8 mouse cellular contexts compared by ENCODE assay signal in the genomic region with DNA sequence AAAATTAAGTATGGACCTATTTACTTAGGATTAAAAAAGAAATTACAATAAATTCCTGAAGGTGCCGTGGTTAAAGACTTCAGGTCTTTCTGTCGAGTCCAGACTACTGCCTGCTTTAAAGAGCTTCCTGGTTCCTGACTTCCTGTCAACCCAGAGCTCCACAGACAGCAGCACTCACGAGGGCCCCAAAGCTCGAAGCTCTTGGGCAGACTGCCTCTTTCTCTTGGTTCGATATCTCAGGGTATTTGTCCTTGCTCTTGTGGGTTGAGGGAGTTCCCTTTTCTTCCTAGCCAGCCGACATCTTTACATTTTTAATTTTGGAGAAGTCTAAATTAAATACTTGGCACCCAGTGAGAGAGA. TPM values are rescaled to one million over a fixed set of nuclear protein-coding genes. Genes with fewer than 3 reads are reported as not detected.
DNase-seq lines count a peak whose midpoint lies in the region; ATAC-seq lines count a peak whose summit lies in the region.

No protein-coding gene starts in this region.

- peaks cover 54% of the 10 kb centered on the region for H3K4me1 ChIP-seq in liver, embryonic 13.5 days (replicated peaks)

- no peaks in the 10 kb centered on the region for H3K27me3 ChIP-seq in liver, embryonic 13.5 days

- intact Hi-C loops in heart, postnatal 25 days (cut with DNase I) = no loop called here

- no peaks in the 10 kb centered on the region for H3K9me3 ChIP-seq in liver, embryonic 13.5 days (replicated peaks)

- H3K36me3 ChIP-seq in liver, embryonic 13.5 days = peaks cover 7% of the 10 kb centered on the region; the same call in 1 of the 2 replicates

- peak overlapping the region; percentile 67 for H3K4me2 ChIP-seq in liver, embryonic 13.5 days

- peak; percentile 26 to 36 for DNase-seq in heart, adult 18-20 months
- DNase-seq in heart, postnatal 25 days (ENCODE audit: low spot score) = no peak
- peak; percentile 4 for DNase-seq in thymus, postnatal 25 days
- DNase-seq in thymus, postnatal 36 days = no peak
- DNase-seq in liver, embryonic 13.5 days = no peak
- no peak for DNase-seq in embryo, embryonic 10.5 days (ENCODE audit: low spot score)
- no peak for DNase-seq in kidney, postnatal 14 days
- no peak for DNase-seq in right cerebral cortex, postnatal 25 days

- peak; percentile 41 for ATAC-seq in liver, embryonic 13.5 days (ENCODE audit: low read depth)

- H3K27ac ChIP-seq in liver, embryonic 13.5 days = peak overlapping the region; percentile 89

- peak overlapping the region; percentile 47 for H3K4me3 ChIP-seq in liver, embryonic 13.5 days (replicated peaks)

- H3K9ac ChIP-seq in liver, embryonic 13.5 days = peak overlapping the region; percentile 64

- 17% methylated on average over 6 of the region's 6 CpGs for WGBS in liver, embryonic 13.5 days (ENCODE audit: insufficient replicate concordance)

RNA-seq across cellular contexts. Expression of gene Specc1, which starts 48.3 kb away (rescaled TPM):
- 1 to 10 TPM; 4.7 to 6.1 TPM for total RNA-seq in heart, adult 18-20 months (2021)
- total RNA-seq in heart, postnatal 25 days (2021) = 10 to 100 TPM in 1 of 2 experiments, 1 to 10 TPM in 1; 9.6 to 16.5 TPM
- 41.3 and 45.5 TPM in 2 replicates for polyA plus RNA-seq in liver, embryonic 13.5 days (2015; fragmentation: Nextera tagmentation; extraction: Ambion mirVana)

Comparison
In these comparisons a context has a peak if more than half of its experiments do, and no peak if none do; other contexts are left out.
1. DNase-seq: peak in heart, adult 18-20 months (2 of 2) and thymus, postnatal 25 days (single experiment); none in heart, postnatal 25 days (single experiment), thymus, postnatal 36 days (0 of 2), liver, embryonic 13.5 days (single experiment), embryo, embryonic 10.5 days (single experiment), kidney, postnatal 14 days (single experiment) and right cerebral cortex, postnatal 25 days (single experiment).